ENCODE assay signal across 20 mouse cellular contexts in genomic region chr4:91213917-91214316, GRCm38 (mm10).
"Had no signal": no experiment of that assay in that cellular context is flagged by ENCODE, and none has a peak within 500 bp of the region (broad histone marks: within the 10 kb centered on the region; RNA-seq: fewer than 3 reads in every experiment).

No protein-coding gene starts in this region.

- ATAC-seq: hindbrain, postnatal 0 days; intestine, embryonic 16.5 days had no signal

- H3K4me2 ChIP-seq: heart, embryonic 11.5 days; hindbrain, embryonic 13.5 days; hindbrain, embryonic 15.5 days; limb, embryonic 12.5 days; liver, embryonic 11.5 days; liver, embryonic 13.5 days had no signal

- DNase-seq: gastrocnemius, postnatal 14 days; gastrocnemius, postnatal 36 days; heart, adult 2 months; kidney, adult 11 months; kidney, adult 8-10 months; kidney, postnatal 10 days; kidney, postnatal 25 days; kidney, postnatal 4 days; liver; liver, embryonic 13.5 days had no signal

- H3K4me3 ChIP-seq: heart, adult 2 months; hindbrain, embryonic 13.5 days; hindbrain, embryonic 15.5 days; layer of hippocampus, adult 2 months; left cerebral cortex, adult 2 months; limb, embryonic 10.5 days; limb, embryonic 12.5 days; liver, embryonic 13.5 days had no signal

- H3K27me3 ChIP-seq: hindbrain, embryonic 13.5 days; hindbrain, embryonic 15.5 days; limb, embryonic 12.5 days; liver, embryonic 13.5 days had no signal

- H3K4me1 ChIP-seq: hindbrain, embryonic 13.5 days; hindbrain, embryonic 15.5 days; limb, embryonic 12.5 days; liver, embryonic 13.5 days had no signal

- H3K9ac ChIP-seq: hindbrain, embryonic 13.5 days; hindbrain, embryonic 15.5 days; limb, embryonic 12.5 days; liver, embryonic 13.5 days had no signal

- H3K27ac ChIP-seq: heart, adult 2 months; hindbrain, embryonic 13.5 days; hindbrain, embryonic 15.5 days; hindbrain, postnatal 0 days; layer of hippocampus, adult 2 months; left cerebral cortex, adult 2 months; limb, embryonic 10.5 days; limb, embryonic 12.5 days; liver, embryonic 13.5 days had no signal

- H3K36me3 ChIP-seq: limb, embryonic 10.5 days; limb, embryonic 12.5 days; liver, embryonic 13.5 days had no signal

- H3K9me3 ChIP-seq: hindbrain, embryonic 13.5 days; hindbrain, embryonic 15.5 days; limb, embryonic 10.5 days; limb, embryonic 12.5 days; liver, embryonic 13.5 days had no signal
